Mouse (Mus musculus): ENCODE results near the gene Iqcf5. TPM values are rescaled to one million over a fixed set of nuclear protein-coding genes. Genes with fewer than 3 reads are reported as not detected.
"Not testable (repeated sequence)": the region's sequence is repeated elsewhere in the genome, so short reads cannot be mapped to it uniquely, and the experiment has no call there.

Gene Iqcf5
- total RNA-seq, 4 experiments from 2014 or later = not detected

DNA sequence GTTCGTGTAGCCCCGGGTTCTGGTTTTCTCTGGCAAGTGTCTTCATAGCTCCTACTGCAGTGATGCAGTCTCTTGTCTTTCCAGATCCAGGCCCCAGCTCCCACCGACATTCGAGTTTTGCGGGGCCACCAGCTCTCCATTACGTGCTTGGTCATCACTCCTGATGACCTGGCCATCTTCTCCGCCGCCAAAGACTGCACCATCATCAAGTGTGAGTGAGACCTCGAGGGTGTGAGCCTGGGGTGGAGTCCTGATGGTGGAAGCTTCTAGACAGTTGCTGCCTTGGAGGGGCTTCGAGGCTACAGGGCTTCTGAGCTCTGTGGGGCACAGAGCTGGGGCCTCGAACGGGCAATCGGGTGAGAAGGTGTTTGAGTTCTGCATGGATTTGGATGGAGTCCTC, 32.7 kb upstream of the Iqcf5 start:
- no peak for DNase-seq (ENCODE audit: low spot score)

DNA sequence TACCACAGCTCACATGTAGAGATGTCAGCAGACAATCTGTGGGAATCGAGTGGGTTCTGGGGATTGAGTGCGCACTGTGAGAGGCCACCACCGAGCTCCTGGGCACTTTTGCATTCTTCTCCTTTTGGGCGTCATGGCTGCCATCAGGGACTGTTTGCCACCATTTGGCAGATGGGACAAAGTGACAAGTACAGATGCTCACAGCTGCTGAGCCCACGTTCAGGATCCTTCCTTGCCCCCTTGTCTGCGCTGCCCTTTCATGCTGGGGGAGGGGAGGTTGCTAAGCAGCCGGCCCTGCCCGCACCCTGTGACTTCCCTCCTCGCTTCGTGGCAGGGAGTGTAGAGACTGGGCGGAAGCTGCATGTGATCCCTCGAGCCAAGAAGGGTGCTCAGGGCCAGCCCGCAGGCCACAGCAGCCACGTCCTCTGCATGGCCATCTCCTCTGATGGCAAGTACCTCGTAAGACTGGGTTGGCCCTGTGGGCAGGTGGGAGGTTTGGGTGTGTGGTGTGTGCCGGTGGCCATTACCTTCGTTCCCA, 31.7 kb upstream of the Iqcf5 start:
- DNase-seq (ENCODE audit: low spot score) = no peak

DNA sequence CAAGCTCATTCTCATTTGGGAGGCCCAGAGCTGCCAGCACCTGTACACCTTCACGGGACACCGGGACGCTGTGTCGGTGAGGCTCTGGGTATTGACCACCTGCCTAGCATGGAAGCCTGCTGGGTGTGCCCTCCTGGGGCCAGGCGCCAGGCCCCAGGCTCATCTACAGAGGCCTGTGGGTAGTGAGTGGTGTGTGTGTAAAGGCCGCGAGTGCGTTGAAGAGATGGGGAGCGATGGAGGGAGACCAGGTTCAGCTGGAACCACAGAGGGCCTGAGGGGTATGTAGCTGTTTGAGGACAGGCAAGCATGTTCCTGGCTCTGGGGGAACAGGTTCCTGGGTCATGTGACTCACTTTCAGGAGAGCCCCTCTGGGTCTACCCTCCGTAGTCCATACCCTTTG, 31.2 kb upstream of the Iqcf5 start:
- DNase-seq (ENCODE audit: low spot score) = no peak

DNA sequence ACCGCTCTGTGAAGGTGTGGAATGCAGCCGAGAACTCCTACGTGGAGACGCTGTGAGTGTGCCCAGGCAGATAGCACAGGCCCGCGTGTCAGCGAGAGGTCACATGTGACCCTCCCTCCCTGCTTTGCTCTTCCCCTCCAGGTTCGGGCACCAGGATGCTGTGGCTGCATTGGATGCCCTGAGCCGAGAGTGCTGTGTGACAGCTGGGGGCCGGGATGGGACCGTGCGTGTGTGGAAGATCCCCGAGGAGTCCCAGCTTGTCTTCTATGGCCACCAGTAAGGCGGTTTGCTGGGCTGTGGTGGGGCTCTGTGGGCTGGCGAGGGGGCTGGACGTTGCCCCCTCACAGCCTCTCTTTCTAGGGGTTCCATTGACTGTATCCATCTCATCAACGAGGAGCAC, 30.8 kb upstream of the Iqcf5 start:
- no peak for DNase-seq (ENCODE audit: low spot score)

DNA sequence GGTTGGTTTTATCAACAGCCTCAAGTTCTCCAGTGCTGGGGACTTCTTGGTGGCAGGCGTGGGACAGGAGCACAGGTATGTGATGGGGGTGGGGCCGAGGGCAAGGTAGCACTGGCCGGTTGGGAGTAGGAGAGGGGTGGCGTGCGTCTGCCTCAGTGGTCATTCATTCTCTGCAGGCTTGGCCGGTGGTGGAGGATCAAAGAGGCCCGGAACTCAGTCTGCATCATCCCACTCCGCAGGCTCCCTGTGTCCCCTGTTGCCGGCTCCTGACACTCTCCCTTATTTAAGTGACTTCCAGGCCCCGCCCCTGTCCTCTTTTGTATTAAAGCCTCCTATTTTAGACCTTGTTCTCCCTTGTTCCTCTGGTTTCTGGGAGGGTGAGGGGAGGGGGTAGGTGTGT, 29.3 kb upstream of the Iqcf5 start:
- DNase-seq (ENCODE audit: low spot score) = no peak

- DNase-seq (ENCODE audit: low spot score) = not testable (repeated sequence)
Measured at GRCm38 (mm10) chr9:106487602-106488001, 26.8 kb upstream of the Iqcf5 start.

DNA sequence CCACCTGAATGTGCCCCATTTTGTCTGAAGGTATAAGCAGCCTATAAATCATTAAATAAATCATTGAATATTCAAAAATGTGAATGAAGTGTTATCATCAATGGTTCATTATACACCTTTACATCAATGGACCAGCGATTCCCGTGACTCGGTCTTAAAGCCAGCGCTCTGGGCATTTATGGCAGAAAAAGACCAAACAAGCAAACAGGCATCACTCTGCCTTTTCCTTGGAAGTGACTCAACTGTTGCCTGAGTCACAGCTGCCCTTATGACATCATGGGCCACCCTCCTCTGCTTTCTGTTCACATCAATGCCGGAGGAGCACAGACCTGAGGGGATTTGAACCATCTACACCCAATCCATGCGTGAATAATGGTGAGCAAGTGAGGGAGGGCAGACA, 14.7 kb upstream of the Iqcf5 start, which contains the start of gene Iqcf1:
TSS of gene Iqcf1 (plus strand) at position 301 of the 400 bp plus-strand sequence.
- no peak for DNase-seq (ENCODE audit: low spot score)

DNA sequence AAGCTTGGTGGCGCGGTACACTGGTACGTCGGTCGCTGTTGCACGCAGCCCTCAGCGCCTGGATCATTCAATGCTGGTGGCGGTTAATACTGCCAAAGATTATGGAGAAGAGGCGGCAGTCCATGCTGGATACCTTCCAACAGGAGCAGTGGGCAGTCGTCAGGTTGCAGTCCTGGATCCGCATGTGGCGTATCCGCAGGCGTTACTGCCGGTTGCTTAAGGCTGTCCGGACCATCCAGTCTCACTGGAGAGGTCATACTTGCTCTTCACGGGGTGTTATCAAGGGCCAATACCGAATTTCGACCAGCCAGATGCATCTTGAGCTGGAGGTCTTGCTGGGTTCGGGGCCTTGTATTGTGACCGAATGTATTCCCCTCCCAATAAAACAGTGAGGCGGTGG, 12.5 kb upstream of the Iqcf5 start:
- no peak for DNase-seq (ENCODE audit: low spot score)

- no peak for DNase-seq (ENCODE audit: low spot score)
Measured at GRCm38 (mm10) chr9:106504246-106504645, 10.1 kb upstream of the Iqcf5 start.

DNA sequence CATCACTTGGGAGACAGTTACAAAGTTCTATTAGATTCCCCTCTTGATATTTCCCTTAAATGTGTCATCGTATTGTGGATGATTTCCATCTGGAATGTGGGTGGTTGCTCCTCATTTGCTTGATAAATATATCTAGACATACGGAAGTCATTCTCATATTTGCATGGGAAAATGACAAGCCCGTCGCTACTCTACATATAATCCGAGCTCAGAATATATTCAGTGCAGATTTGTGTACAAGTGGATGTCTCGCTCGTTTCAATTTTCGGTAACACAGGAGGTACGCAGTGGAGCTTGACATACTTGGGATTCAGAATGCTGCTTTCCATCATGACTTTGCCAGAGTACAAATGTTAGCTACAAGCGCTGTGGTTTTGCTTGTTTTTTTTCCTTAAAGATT, 5.0 kb upstream of the Iqcf5 start:
- no peak for DNase-seq (ENCODE audit: low spot score)

DNA sequence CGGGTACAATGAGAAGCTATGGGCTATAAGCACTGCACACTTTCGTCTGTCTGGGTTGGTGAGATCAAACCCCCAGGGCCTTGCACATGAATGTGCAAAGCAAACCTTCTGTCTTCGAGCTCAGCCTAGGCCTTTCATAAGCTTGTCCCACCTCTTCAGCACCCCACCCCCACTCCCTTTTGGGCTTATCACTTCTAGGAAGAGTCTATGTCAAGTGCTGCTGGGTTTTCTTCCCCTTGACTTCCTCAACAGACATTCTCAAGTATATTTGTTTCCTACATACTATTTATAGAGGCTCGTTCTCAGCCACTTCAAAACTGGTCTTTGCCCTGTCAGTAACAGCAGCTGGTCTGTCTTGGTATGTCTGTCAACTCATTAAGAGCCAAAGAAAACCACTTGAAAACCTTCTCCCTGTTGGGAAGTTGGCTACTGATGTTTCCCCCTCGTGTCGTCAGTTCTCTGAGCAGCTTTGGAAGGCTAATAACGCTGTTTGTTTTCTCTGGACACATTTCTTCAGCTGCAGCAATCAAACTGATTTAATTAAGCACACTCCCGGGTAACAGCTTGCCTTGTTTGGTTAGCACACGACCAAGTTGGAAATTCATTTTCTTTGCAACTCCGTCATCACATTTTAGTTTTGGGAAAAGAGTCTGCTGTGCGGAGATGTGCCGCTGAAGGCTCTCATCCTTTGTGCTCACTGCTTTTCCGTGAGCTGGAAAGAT, 1.5 kb upstream of the Iqcf5 start:
- no peak for DNase-seq (ENCODE audit: low spot score)

- no peak for DNase-seq (ENCODE audit: low spot score)
Measured at GRCm38 (mm10) chr9:106513566-106513965, 807 bp upstream of the Iqcf5 start.

DNA sequence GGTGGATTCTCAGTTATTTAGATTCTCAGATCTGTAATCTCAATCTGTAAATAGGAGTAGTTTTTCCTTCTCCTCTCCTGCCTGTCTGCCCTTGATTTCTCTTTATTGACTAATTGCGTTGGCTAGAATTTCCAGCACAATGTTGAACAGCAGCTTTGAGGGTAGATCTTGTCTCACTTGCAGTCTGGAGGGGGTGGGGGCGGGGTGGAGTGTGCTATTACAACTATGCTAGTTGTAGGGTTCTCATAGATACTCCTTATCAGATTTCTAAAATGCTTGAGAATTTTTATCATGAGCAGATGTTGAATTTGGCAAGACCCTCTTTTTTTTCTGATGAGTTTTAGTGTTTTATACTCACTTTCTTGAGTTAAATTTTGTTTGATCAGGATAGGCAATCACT, 5.1 kb downstream of the Iqcf5 start:
- no peak for DNase-seq (ENCODE audit: low spot score)

GRCm38 (mm10) chr9:106519909-106520308, 5.5 kb downstream of the Iqcf5 start:
- DNase-seq (ENCODE audit: low spot score) = no peak

DNA sequence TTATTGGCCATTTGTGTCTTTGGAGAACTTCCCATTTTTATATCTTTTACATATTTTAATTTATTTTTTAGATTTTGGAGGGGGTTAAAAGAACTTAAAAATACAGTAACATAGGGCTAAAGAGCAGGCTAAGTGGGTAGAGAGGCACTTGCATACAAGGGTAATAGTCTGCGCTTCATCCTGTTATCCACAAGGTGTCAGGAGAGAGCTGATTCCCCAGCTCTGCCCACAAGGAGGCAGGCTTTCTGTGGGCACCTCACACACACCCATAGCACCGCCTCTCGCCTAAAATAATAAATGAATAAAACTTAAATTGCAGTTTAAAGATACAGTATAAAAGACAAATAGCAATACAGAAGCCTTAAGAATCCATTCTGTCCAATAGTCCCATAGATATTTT, 17.5 kb downstream of the Iqcf5 start:
- no peak for DNase-seq (ENCODE audit: low spot score)

- DNase-seq (ENCODE audit: low spot score) = no peak
Measured at GRCm38 (mm10) chr9:106534296-106534695, 19.9 kb downstream of the Iqcf5 start.

GRCm38 (mm10) chr9:106534975-106535374, 20.6 kb downstream of the Iqcf5 start:
- DNase-seq (ENCODE audit: low spot score) = no peak

- no peak for DNase-seq (ENCODE audit: low spot score)
Measured at GRCm38 (mm10) chr9:106561531-106561930, 47.2 kb downstream of the Iqcf5 start, which contains the start of gene Iqcf3. Iqcf3 (minus strand) TSS chr9:106561631.

DNA sequence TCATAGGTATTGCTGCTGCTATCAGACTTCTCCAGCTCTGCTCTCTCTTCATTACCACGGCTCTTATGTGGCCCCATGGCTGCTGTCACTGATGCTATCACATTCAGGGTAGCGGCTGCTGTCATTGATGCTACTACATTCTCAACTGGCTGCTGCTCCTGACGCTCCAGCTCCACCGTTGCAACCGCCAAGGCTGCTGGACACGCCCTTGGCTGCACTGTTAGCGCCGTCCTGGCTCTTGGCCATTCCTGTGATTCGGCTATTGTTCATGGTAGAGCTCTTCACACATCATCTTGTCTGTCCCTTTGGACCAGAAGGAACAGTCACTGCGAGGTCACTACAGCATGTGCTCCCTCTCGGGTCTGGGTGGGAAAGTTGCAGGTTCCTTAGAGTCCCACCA, 47.9 kb downstream of the Iqcf5 start:
- DNase-seq (ENCODE audit: low spot score) = no peak

GRCm38 (mm10) chr9:106564025-106564424, 49.7 kb downstream of the Iqcf5 start:
- no peak for DNase-seq (ENCODE audit: low spot score)

Measured in heart, adult 8-10 months (tissue).